Comparison of ENCODE assay signal across 21 mouse cellular contexts in genomic region chr1:185452461-185452860, GRCm38 (mm10). TPM values are rescaled to one million over a fixed set of nuclear protein-coding genes. Genes with fewer than 3 reads are reported as not detected.
"Had no signal": no experiment of that assay in that cellular context is flagged by ENCODE, and none has a peak within 500 bp of the region (broad histone marks: within the 10 kb centered on the region; RNA-seq: fewer than 3 reads in every experiment).

No protein-coding gene starts in this region.

- H3K9me3 ChIP-seq: kidney, embryonic 15.5 days; midbrain, embryonic 10.5 days; midbrain, embryonic 13.5 days; neural tube, embryonic 13.5 days had no signal

- H3K36me3 ChIP-seq: kidney, embryonic 15.5 days; midbrain, embryonic 10.5 days; midbrain, embryonic 13.5 days; neural tube, embryonic 13.5 days had no signal

- H3K9ac ChIP-seq: kidney, embryonic 15.5 days; midbrain, embryonic 13.5 days; neural tube, embryonic 13.5 days had no signal

- H3K4me2 ChIP-seq: kidney, embryonic 15.5 days; midbrain, embryonic 13.5 days; neural tube, embryonic 13.5 days had no signal

- H3K4me3 ChIP-seq: kidney, embryonic 15.5 days; left cerebral cortex, adult 2 months; midbrain, embryonic 10.5 days; midbrain, embryonic 13.5 days; myocyte; neural tube, embryonic 13.5 days had no signal

- H3K27ac ChIP-seq: kidney, embryonic 15.5 days; left cerebral cortex, adult 2 months; midbrain, embryonic 10.5 days; midbrain, embryonic 13.5 days; neural tube, embryonic 13.5 days had no signal

- DNase-seq: kidney, adult 11 months; kidney, adult 8-10 months; kidney, postnatal 10 days; kidney, postnatal 36 days; layer of hippocampus, postnatal 36 days; lung, adult 2 months; lung, postnatal 14 days; lung, postnatal 4 days; thymus, adult 18-20 months; thymus, postnatal 36 days had no signal

- ATAC-seq: midbrain, embryonic 13.5 days; midbrain, embryonic 16.5 days had no signal

RNA-seq across cellular contexts. Expression of gene Slc30a10, which starts 2.2 kb away (rescaled TPM):
- total RNA-seq: monocyte, adult 5-6 weeks had no signal
- polyA plus RNA-seq: lung, adult 2 months; lung, embryonic 16.5 days; myocyte; testis, adult 2 months; urinary bladder, adult 2 months had no signal
